Mouse (Mus musculus): ENCODE data around the gene Sh3rf3.

The Sh3rf3 gene

GRCm38 (mm10) chr10:58848536-58848935 lies 35.4 kb downstream of the Sh3rf3 start:
- in situ Hi-C loops (cut with MboI; ENCODE audit: unreplicated experiment in 2 of 2): no loop called here

GRCm38 (mm10) chr10:58854548-58855198 lies 41.5 kb downstream of the Sh3rf3 start:
- in situ Hi-C loops (cut with MboI; ENCODE audit: unreplicated experiment in 2 of 2): no loop called here

DNA sequence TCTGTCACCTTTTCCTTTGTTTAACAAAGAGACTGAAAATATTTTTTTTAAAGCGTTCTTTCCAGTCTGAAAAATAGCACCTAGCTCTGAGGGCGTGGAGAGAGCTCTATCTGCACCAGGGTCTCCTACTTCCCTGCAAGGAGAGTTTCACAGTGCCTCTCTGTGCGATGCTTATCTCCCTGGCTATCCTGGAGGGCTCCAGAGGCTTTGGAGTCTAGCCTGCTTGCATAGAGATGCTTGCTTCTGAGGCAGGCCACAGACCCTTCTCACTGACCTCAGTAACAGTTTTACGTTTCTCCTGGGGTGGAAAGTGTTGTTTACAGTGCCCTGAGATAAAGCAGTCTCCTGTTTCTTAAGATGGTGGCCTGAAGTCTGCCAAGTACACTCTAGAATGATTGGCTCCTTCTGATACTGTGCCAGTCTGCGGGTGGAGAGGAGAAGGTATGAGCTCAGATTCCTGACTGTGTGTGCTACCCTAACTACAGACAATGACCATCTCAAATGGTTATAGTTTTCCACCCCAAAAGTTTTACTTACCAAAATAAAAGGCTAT lies 42.1 kb downstream of the Sh3rf3 start:
- in situ Hi-C loops (cut with MboI; ENCODE audit: unreplicated experiment in 2 of 2): no loop called here

- in situ Hi-C loops (cut with MboI; ENCODE audit: unreplicated experiment in 2 of 2): no loop called here
Measured at GRCm38 (mm10) chr10:58855814-58856213, 42.7 kb downstream of the Sh3rf3 start.

- in situ Hi-C loops (cut with MboI; ENCODE audit: unreplicated experiment in 2 of 2): no loop called here
Measured at GRCm38 (mm10) chr10:58856742-58857141, 43.6 kb downstream of the Sh3rf3 start.

DNA sequence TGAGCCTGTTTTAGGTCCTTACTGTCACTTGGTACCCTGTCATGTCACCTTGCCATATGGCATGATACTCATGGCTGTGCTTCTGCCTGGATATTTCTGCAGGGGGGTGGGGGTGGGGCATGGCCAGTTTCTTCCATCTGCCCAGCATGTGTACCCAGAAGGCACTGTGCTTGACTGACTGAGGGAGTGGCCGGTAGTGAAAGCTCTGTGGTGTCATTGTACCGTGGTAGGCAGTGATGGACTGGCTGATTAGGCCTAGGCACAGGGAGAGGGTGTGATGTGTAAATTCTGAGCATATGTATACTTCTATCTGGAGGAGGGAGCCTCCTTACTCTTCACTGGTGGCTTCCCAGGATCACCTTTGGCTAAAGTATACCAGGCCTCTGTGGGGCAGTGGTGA lies 51.6 kb downstream of the Sh3rf3 start:
- in situ Hi-C loops (cut with MboI; ENCODE audit: unreplicated experiment in 2 of 2): no loop called here

GRCm38 (mm10) chr10:58867536-58867935 lies 54.4 kb downstream of the Sh3rf3 start:
- in situ Hi-C loops (cut with MboI; ENCODE audit: unreplicated experiment in 2 of 2): no loop called here

DNA sequence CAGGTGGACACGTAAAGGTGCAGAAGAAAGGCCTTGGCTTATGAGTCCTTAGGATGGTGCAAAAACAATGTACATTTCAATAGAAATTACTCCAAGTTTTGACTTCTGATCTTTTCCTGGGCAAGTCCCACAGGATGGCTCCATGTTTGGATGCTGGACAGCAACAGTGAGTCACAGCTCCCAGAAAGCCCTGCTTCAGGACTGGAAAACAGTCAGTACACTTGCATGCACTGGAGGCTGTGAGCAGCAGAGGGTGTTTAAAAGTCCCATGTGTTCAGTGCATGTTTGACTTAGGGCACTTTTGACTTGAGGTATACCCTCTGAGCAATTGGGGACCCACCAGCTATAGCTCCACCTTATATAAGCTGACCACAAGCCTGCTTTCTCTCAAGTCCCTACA lies 56.7 kb downstream of the Sh3rf3 start:
- in situ Hi-C loops (cut with MboI; ENCODE audit: unreplicated experiment in 2 of 2): no loop called here

- in situ Hi-C loops (cut with MboI; ENCODE audit: unreplicated experiment in 2 of 2): no loop called here
Measured at GRCm38 (mm10) chr10:58871149-58871820, 58.1 kb downstream of the Sh3rf3 start.

GRCm38 (mm10) chr10:58871821-58872577 lies 58.8 kb downstream of the Sh3rf3 start:
- in situ Hi-C loops (cut with MboI; ENCODE audit: unreplicated experiment in 2 of 2): no loop called here

DNA sequence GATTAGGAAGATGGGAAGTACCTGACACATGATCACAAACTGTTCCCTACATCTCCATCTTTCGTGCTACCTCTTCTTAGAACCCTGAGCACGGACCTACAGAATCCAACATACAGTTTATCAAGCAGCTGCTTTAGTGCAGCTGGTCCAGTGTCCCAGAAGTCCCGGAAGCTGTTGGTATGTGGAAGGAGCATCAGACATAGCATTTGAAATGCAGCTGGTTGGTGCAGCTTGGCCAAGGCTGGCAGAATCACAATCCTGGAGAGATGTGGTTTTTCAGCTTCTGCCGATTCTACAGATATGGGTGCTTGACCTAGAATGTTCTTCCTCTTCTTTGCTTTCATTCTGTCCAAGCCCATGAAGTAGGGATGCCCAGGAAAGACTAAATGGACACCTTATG lies 64.7 kb downstream of the Sh3rf3 start:
- in situ Hi-C loops (cut with MboI; ENCODE audit: unreplicated experiment in 2 of 2): no loop called here

GRCm38 (mm10) chr10:58878636-58879035 lies 65.5 kb downstream of the Sh3rf3 start:
- in situ Hi-C loops (cut with MboI; ENCODE audit: unreplicated experiment in 2 of 2): no loop called here

DNA sequence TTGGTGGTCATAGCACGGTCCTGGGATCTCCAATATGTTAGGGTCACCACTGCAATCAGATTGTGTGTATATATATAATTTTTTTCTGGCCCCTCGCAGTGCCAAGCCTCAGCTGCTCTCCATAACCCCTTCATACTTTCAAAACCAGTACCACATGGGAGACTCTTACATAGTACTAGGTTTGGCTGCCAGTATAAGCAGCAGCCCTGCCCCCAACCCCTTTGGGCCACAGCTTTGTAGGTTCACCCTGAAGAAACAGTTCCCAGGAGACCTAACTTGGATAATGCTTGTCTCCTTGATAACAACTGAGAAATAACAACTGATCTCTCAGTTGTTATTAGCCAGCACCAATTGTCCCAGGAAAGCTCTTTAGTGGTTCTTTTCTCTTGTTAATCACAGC lies 69.6 kb downstream of the Sh3rf3 start:
- in situ Hi-C loops (cut with MboI; ENCODE audit: unreplicated experiment in 2 of 2): no loop called here

GRCm38 (mm10) chr10:58885351-58885750 lies 72.2 kb downstream of the Sh3rf3 start:
- in situ Hi-C loops (cut with MboI; ENCODE audit: unreplicated experiment in 2 of 2): no loop called here

DNA sequence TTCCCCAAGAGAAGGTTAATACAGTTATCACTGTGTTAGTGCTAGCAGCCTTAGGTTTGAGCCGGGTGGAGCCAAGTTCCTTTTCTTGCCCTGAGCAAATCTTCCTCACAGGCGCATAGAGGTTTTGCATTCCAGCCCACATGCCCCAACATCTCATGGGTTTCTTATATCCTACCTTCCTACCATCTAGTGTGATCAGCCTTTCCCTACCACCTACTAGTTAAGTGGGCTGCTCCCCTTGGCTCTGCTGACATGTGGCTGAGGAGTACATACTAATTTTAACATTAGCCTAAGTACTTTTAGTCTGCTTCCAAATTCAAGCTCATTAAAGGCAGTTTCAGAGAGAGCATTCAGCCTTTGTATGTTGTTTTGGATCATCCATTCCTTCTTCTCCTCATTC lies 72.7 kb downstream of the Sh3rf3 start:
- in situ Hi-C loops (cut with MboI; ENCODE audit: unreplicated experiment in 2 of 2): no loop called here

- in situ Hi-C loops (cut with MboI; ENCODE audit: unreplicated experiment in 2 of 2): no loop called here
Measured at GRCm38 (mm10) chr10:58890671-58891439, 77.7 kb downstream of the Sh3rf3 start.

GRCm38 (mm10) chr10:58895431-58895830 lies 82.3 kb downstream of the Sh3rf3 start:
- in situ Hi-C loops (cut with MboI; ENCODE audit: unreplicated experiment in 2 of 2): no loop called here

DNA sequence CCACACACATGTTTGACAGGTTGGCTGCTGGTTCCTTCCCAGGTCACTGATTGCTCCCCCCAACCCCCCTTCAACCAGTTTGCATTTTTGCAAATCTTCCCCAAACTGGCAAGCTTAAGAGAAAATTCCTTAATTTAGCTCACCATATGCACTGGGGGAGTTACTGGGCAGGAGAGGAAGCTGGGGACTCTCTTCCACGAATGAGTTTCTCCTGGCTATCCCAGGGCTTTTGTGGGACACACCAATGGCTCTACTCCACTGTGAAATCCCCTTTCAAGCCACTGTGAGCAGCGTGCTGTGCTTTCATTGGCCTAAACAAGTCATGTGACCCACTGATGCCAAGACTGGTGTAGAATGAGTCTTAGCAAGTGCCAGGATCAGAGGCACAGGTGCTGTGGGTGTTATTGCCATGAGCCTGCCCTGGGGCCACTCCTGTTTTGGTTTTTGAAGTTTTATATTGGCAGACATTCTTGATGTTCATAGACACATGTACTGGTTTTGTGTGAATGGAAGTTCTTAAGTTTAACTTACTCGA lies 83.9 kb downstream of the Sh3rf3 start:
- in situ Hi-C loops (cut with MboI; ENCODE audit: unreplicated experiment in 2 of 2): no loop called here

DNA sequence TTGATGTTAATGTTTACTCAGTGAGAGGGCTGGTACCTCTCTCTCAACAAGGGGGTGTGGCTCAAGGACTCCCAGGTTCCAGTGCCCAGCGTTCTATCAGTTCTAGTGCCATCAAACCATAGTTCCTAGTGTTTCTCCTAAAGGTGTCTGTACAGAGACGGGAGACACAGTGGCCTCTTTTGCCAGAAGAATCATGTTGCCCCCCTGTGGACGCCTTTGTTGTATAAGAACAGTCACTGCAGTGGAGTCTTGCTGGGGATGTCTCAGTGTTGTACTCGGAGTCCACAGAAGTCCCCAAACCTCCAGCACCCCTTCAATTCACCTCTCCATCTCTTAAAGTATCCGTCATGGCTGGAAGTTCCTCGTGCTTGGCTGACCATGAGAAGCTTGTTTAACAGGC lies 92.1 kb downstream of the Sh3rf3 start:
- in situ Hi-C loops (cut with MboI; ENCODE audit: unreplicated experiment in 2 of 2): no loop called here

DNA sequence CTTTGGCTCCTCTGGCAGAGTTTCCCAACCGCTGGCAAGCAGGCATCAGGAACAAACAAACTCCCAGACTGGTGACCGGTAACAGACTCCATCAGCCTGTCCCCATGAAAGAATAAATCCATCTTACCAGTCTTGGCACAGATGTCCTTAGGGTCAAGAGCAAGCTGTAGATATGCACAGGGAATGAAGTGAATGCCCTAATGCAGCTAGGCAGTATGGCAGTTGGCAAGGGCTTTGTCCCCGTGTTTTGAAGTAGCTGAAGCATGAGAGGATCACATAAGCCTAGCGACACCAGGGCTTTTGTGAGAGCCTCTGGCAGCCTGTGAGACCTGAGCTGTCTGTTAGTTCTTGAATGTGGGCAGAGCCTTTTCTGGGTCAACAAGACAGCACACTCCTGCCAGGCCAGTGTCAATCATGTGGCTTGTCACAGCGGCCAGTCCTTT lies 93.9 kb downstream of the Sh3rf3 start:
- in situ Hi-C loops (cut with MboI; ENCODE audit: unreplicated experiment in 2 of 2): no loop called here

Measured in v-Abl transformed pro-B cells (cell line).